Mouse (Mus musculus) layer of hippocampus, adult 18-20 months (tissue): Measurements from ENCODE around the gene Spata9. TPM values are rescaled to one million over a fixed set of nuclear protein-coding genes. Genes with fewer than 3 reads are reported as not detected.
A peak's percentile ranks its signal among the peaks of the same experiment; 100 is the strongest.
"Not testable (repeated sequence)": the region's sequence is repeated elsewhere in the genome, so short reads cannot be mapped to it uniquely, and the experiment has no call there.

Source experiments
- DNase-seq, 2 experiments: peaks; one replicate each; pipeline ENCODE4 v3.0.0; 2022; ENCODE audit warnings: low spot score in 2 of 2
- long read RNA-seq: library from polyadenylated mRNA; stranded (forward); transcript quantifications from one replicate; pipeline ENCODE4 v2.0.0, GENCODE M21; 2021
- total RNA-seq, 2 experiments: library from RNA; stranded (reverse); gene quantifications; 2 replicates each; pipeline ENCODE4 v1.2.3; 2021

Gene Spata9
- total RNA-seq: not detected
- long read RNA-seq: 0 reads

DNA sequence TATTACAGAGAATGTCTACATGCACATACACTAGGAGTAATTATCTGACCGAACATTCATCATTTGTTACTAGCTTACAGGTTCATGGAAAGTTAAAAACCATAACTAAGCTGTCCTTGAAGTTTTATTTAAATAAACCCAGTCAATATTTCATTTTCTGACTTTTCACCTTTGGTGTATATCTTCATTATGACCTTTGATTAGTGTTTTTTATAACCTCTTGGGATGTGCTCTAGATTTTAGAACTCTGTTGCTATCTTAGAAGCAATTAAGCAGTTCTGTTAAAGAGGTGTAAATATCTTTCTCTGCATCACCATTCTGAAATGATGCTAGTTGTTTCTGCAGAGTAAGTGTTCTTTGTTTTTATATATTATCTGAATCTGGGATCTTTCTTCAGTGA is at the start of gene Spata9:
Gene Spata9 (plus strand): TSS at position 301 of the 400 bp plus-strand sequence.
- DNase-seq: no peak

DNA sequence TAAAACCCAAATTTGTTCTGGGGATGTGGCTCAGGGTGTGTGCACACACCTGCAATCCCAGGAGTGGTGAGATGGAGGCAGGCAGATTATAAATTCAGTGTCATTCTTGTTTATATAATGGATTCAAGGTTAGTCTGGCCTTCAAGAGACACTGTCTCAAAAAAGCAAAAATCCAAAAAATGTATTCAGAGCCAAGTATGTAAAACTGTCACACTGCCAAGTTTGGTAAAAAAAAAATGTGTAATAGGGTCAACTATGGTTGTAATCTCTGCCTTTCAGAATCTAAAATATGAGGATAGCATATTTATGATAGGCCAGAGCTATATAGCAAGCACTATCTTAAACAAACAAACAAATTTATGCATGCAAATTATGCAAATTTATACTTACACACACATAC is 39.0 kb upstream of the Spata9 start:
- no peak for DNase-seq

DNA sequence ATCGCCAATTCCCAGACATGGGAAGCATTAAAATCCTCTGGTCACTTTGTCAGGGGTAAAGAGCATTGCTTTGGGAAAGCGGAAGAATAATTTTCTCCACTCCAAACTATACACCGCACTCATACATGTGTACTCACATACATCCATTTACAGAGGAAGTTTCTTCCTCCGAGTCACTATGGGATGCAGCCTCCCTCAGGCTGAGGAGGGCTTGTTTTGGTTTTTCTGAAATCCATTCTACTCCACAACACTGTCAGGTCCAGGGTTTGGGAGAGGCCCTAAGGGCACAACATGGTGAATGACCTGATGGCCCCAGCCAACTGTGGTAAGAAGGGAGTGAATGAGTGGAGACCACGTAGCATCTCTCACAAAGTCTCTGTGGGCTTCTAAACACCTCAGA is 37.9 kb upstream of the Spata9 start:
- DNase-seq: not testable (repeated sequence)

DNA sequence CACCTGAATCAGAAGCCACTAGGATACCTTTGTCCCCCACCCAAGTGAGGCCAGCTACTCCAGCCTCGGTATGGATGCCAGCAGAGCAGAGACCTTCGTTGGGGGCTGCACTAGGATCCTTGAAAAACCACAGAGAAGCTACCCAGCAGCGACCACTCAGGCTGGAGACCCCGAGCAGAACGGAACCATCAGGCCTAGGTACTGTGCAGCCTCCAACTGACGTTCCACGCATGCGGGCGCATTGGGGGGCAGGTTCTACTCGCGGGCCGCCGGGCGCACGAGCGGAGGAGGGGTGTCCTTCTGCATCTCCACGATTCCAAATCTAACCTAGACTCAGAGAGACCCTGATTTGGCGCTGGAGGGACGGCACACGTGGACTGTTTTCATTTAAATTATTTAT is 36.9 kb upstream of the Spata9 start:
- DNase-seq: no peak

DNA sequence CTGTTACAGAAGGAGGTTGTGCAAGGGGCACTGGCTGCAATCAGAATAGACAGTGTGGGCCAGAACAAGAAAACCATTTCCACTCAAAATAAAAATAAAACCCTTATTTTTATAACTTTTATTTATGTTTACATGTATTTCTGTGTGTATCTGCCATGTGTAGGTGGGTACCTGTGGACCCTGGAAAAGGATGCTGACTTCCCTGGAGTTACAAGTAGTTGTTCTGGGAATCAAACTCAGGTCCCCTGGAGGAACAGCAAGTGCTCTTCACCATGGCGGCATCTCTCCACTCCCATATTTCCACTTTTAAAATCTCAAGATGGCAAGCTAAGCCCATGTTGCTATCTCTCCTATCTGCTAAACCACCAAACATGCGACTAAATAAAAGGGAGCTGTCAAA is 36.3 kb upstream of the Spata9 start:
- no peak for DNase-seq

DNA sequence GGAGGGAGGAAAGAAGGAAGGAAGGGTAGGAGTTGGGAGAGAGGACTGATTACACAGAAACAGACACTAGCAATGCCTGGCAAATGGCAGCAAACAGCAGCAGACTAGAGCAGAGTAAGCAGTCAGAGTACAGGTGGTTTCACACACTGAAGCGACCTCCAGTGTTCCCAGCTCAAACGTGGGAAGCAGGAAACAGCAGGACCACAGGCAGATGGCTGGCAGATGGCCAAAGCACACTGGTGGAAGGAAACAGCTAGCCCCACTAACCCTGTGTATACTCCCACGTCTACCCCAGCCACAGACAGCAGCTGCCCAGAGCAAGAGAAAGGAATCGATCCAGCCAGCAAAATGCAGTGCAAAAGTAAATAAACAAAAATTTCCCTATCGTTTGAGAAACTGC is 35.9 kb upstream of the Spata9 start:
- peak; percentile 52 to 76 for DNase-seq

DNA sequence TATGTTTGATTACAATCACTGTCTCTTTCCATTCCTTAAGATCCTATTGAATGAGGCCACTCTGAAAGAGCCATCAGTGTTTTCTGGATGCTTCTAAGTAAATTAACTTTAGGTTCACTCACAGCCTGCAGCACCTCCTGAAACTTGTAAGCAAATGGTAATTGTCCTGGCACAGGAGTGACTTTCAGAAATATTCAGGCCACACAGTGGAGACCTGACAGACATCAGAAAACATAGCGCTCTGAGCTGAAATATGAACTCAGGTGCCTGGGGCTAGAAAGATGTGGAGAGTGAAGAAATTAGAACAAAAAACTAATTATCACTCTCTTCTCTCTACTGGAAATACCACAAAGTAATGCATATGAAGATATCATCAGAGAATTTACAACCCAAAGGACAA is 33.7 kb upstream of the Spata9 start:
- no peak for DNase-seq

DNA sequence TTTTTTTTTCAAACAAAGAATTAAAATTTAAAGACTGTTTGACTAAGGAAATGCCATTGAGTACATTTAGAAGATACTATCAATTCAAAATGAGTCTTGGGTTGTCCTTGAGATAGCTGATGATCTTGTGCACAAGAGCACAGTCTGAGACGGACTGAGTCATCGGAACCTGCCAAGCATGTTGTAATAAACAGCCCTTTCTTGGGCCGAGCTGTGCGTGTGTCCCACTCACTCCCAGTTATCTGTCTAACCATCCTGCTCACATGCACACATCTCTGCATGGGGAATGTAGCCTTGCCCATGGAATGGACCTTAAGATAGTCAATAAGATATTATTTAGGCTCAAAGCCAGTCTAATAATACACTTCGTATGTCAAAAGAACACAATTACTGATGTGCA is 28.1 kb upstream of the Spata9 start:
- no peak for DNase-seq

DNA sequence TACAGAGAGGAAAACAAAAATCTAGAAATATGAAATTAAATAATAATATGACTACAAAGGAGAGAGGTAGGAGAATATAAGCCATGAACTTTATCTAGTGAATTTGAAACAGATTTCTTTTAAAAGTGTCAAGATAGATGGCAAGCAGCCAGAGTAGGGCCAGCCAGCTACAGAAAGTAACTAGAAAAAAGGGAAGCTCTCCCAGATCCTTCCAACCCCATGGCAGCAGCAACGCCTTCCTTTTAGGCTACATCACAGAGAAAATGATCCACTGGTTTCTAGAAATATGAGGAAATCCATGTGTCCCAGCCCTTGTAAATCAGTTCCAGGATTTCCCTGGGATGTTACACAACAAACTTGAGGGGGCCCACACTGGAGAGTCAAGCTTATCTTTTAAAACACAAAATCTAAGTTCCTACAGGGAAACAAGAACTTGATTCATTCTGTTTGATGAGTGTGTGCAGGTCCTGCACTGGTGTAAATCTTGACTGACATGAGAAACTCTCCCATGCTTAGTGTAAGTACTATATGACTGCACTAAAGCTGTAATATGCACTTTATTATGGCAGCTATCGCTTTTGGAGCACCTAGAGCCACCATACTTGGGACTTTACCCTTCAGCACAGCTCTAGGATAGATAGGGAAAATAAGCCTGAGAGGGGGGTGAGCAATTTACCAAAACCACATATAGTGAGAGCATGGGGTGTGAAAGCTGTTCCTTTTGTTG is 26.0 kb upstream of the Spata9 start:
- no peak for DNase-seq

DNA sequence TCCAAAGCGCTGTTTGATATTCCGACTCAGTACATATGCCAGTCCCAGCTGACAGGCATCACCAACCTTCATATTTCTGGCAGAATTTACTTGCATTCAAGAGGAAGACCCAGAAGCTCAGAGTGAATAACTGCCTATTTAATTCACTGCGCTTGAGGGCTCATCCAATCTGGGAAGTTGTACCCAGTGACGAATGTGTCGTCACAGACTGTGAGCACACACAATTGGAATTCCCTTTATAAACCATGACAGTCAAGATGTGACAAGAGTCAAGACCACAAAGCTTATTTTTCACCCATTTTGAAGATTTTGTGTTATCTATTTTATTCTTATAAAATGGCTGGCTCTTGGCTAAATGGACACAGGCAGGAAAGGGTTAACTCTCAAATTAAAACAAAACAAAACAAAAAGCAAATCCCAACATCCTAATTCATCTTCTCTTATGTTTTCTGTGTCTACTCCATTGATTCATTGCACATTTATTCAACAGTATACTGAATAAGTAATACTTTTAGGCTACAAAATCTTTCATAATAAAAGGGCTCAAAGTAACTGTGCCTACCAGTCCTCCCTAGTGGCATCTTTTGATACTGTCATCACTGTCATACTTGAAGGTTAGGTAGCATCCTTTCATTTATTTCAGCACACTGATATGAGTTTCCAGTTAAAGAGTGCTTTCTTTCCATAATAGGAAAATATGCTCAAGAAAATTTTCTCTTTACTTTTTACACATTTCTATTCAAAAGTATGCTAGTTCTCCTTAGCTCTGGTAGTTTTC is 25.2 kb upstream of the Spata9 start:
- DNase-seq: peak in 1 of 2 experiments; percentile 37

DNA sequence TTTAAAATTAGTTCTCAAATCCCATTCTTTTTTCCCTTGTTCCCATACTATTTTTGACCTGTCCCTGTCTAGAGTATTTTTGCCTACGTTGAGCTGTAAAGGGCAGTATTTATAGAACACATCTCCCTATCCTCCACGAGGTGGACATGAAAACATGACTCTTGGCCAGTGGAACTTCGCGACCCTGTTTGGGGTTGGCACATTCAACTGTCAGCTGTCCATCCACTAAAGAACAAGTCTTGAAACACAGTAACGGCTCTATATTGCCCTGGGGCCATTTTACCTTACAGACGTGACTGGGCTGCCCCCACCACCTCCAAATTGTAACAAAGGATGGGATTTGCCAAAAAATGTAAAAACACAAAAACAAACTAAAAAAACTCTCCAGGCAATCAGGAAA is 24.2 kb upstream of the Spata9 start:
- DNase-seq: no peak

DNA sequence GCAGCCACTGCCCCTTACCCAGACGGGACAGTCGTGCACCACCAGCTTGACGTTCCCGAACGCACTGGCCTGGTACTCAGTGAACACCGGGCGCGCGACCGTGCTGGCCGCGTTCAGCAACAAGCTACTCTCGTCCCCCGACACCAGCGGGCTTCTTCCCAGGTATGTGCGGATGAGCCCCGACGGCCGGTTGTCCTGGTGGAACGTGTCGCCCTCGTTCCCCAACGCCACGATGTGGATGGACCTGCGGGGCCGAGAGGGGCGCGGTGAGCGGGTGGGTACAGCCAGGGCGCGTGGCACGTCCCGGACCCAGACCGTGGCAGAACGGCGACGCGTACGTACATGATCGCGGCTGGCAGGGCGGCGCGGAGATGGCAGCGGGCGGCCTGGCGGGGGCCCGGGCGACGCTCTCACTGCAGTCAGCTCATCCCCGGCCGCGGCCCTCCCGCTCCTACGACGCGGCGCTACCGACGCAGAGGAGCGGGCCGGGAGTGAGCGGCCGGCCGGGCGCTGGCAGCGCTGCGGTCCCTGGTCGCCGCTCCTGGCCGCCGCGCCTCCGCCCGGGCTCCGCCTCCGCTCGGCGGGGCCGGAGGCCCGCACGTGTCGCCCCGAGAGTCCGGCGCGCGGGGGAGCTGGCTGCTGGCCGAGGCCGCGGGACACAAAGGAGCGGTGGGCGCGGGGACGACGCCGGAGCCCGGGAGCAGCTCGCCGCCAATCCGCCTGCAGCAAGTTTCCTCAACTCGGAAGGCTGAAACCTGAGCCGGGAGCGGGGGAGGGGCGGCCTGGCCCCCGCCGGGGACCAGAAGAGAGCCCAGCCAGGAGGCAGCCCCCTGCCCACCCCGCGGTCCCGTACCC is 23.5 kb upstream of the Spata9 start, which contains the start of gene Rhobtb3:
Gene Rhobtb3 (minus strand): TSS at position 737 of the 855 bp plus-strand sequence.
- DNase-seq: peak; percentile 44 to 63

DNA sequence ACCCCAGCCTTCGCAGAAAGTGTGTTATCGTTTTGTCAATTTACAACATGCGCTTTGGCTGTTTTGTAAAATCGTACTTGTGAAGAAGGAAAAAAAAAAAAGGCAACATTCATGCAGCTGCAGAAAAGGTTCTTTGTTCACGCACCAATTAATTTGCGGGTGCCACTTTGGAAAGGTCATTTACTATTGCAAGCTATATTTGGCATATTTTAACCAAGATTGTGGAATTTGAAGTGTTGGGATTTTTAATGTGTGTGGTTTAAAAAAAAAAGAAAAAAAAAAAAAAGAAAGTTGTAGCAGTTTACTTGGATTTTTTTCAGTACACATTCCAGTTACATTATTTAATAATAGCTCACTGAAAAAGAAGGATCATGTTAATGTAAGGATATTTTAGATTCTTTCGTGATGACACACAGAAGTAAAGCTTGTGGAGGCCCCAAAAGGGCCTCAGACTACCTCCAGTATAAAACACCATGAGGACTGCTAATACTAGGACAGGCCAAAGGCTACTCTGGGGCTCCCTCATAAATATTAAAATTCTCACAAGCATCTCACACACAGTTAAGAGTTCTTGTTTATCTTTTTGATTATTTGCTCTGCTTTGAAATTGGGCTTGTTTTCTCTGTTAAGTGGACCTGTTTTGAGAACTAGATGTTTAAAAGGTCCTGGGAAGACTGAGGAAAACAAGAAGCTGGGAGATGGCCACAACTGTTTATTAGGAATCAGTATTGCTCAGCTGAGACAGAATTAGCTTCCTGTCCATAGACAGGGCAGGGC is 22.7 kb upstream of the Spata9 start:
- no peak for DNase-seq

DNA sequence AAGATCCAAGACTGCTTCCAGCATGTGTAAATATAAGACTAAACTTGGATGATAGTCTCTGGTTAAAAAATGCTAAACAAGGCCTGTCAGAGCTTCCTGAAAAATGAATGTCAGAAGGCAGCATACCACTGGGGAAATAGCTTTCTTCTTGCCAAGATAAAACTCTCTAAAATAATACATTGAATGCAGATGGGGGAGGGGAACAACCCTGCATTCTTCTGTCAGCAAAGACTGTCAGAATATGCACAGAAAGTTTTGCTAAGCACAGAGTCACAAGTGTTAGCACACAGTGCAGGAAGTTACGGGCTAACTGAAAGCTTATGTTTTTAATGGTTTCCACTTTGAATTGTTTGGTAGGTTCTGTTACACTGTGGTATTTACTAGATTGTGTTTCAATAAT is 16.7 kb upstream of the Spata9 start:
- no peak for DNase-seq

DNA sequence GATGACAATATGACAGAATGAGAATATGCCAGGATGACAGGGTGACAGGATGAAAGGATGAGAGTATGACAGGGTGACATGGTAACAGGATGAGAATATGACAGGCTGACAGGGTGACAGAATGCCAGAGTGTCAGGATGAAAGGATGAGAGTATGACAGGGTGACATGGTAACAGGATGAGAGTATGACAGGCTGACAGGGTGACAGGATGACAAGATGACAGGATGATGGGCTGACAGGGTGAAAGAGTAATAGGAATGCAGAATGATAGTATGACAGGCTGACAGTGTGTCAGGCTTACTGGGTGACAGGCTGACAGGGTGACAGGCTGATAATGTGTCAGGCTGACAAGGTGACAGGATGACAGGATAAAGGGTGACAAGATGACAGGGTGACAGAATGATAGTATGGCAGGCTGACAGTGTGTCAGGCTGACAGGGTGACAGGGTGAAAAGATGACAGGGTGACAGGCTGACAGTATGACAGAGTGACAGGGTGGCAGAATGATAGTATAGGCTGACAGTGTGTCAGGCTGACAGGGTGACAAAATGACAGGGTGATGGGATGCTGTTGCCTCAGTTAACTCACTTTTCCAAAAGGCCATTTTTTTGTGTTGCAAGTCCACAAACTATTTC is 11.5 kb upstream of the Spata9 start:
- no peak for DNase-seq

DNA sequence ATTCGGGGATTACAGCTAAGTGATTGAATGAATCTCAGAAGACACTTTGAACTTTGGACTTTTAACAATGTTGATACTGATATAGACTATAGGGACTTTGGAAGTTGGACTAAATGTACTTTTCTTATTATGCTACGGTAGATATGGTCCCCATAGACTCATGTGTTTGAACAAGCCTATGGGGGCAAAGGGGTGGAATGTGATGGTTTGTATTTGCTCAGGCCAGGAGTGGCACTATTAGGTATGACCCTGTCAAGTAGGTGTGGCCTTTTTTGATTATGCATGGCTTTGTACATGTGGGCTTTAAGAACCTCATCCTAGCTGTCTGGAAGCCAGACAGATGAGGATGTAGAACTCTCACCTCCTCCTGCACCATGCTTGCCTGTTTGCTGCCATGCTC is 7.5 kb downstream of the Spata9 start:
- DNase-seq: no peak

DNA sequence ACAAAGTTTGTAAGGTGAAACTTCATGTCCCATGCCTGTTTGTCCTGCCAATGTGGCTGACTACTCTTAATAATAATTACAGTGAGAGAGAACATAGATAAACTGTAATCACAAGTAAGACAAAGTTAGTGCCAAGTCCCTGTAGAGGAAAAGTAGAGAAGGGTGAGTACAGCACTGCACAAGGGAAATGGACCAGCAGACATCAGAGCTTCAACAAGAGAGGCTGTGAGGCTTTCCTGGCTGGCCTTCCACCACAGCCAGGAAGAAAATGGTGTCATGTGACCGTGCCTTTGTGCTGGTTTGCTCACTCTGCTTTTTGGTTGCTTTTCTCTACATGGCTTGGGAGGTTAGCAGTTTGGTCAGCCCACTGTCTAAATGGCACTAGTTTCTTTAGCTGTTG is 8.7 kb downstream of the Spata9 start:
- DNase-seq: no peak

DNA sequence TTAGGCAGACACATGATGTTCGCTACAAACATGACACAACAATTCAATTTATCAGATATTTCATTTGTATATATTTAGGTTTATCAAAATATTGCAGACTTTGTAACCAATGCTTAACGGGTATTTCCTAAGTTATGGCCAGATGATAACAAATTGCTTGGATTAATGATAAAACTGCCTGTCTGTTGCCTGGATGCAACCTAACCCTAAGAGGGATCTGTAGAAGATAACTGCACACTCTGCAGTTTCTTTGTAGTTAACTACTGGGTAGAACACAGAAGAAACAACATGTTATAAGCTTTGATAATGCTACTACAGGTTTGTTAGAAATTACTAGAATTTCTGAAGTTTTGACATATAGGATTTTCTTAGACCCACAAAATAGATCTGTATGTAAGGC is 9.3 kb downstream of the Spata9 start:
- no peak for DNase-seq

DNA sequence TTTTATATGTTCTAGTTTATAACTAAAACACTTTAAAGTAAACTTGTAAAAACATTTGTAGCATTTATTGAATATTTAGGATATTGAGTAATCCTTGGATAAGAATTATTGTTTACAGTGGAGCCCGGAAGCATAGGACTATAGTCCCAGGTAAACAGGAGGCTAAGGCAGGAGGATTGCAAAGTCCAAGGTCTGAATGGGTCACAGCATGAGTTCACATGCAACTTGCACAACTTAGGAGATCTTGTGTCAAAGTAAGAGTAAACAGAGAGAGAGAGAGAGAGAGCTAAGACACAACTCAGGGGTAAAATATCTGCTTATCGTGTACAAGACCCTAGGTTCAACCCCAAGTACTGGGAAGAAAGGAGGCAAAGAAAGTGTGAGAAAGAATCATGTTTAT is 9.7 kb downstream of the Spata9 start:
- no peak for DNase-seq

DNA sequence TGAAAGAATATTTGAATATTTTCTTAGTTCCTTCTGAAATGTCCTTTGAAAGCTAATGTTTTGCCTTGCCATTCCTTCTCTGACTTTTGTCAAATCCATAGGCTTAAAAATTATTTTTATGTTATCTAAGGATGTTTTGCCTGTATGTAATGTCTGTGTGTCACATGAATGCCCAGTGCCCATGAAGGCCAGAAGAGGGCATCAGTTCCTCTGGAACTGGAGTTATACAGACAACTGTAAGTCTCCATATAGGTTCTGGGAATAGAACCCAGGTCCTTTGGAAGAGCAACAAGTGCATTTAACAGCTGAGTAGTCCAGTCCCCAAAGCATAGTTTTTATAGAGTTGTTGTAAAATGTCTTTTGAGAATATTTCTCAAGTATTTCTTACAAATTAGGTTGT is 15.0 kb downstream of the Spata9 start:
- no peak for DNase-seq

DNA sequence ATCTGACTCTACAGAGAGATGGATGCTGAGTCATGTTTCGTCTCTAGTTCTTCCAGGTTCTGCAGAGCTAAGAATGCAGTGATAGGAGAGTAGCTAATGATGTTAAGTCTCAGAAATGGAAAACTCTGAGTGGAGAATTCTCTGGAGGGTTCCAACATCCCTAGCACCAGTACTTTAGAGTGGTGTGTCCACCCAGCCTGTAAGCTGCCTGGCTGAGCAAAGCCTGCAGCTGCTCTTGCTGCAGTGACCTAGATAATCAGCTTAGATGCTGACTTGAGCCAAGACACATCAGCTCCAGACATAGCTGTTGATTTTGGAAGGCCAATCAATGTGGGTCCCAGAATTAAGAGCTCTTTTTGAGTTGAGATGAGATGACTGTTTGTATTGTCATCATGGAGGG is 21.1 kb downstream of the Spata9 start:
- no peak for DNase-seq
